24 mouse cellular contexts compared by ENCODE assay signal in the genomic region with DNA sequence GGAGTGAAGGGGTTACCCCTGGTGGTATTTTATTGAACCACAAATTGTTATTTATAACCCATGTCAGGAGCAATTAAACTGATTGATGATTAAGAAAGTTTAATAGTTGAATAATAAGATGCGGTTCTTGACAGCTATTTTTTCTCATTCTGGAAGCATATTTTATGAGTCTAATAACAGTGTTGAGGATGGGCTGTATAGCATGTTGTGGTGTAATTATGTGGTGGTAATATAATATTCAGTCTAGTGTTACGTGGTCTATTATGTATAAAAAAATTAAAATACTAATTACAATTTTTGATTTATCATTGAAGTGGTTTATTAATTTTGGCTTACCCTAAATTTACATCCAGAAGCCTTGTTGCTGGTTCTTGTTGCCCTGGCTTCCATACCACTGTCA.
"Had no signal": no experiment of that assay in that cellular context is flagged by ENCODE, and none has a peak within 500 bp of the region (broad histone marks: within the 10 kb centered on the region; RNA-seq: fewer than 3 reads in every experiment).

No protein-coding gene starts in this region.

- DNase-seq: forebrain, postnatal 0 days; gastrocnemius, postnatal 14 days; gastrocnemius, postnatal 36 days; heart, adult 18-20 months; heart, postnatal 10 days; heart, postnatal 4 days; kidney, adult 11 months; kidney, adult 2 months; kidney, adult 9 months; kidney, postnatal 10 days; kidney, postnatal 25 days; layer of hippocampus, postnatal 36 days; left cerebral cortex, postnatal 4 days had no signal

- H3K4me1 ChIP-seq: liver, embryonic 12.5 days had no signal

- H3K27ac ChIP-seq: heart, embryonic 10.5 days; hindbrain, embryonic 15.5 days; kidney, embryonic 15.5 days; limb, embryonic 13.5 days; limb, embryonic 15.5 days; liver, embryonic 12.5 days; liver, embryonic 14.5 days had no signal

- H3K9me3 ChIP-seq: heart, embryonic 10.5 days; heart, embryonic 12.5 days; hindbrain, embryonic 10.5 days; hindbrain, embryonic 12.5 days; hindbrain, embryonic 15.5 days; kidney, embryonic 15.5 days; limb, embryonic 13.5 days; limb, embryonic 15.5 days; liver, embryonic 12.5 days had no signal

- ATAC-seq: forebrain, postnatal 0 days; intestine, embryonic 16.5 days; liver, embryonic 12.5 days had no signal

- H3K4me3 ChIP-seq: heart, embryonic 10.5 days; heart, embryonic 12.5 days; hindbrain, embryonic 10.5 days; hindbrain, embryonic 12.5 days; hindbrain, embryonic 15.5 days; kidney, embryonic 15.5 days; limb, embryonic 13.5 days; limb, embryonic 15.5 days; liver, embryonic 12.5 days had no signal

- H3K36me3 ChIP-seq: heart, embryonic 10.5 days; heart, embryonic 12.5 days; hindbrain, embryonic 10.5 days; hindbrain, embryonic 12.5 days; hindbrain, embryonic 15.5 days; kidney, embryonic 15.5 days; limb, embryonic 13.5 days; limb, embryonic 15.5 days; liver, embryonic 12.5 days had no signal

- H3K9ac ChIP-seq: forebrain, postnatal 0 days; heart, embryonic 12.5 days; hindbrain, embryonic 12.5 days; hindbrain, embryonic 15.5 days; kidney, embryonic 15.5 days; limb, embryonic 13.5 days; limb, embryonic 15.5 days; liver, embryonic 12.5 days; liver, embryonic 14.5 days had no signal

- H3K27me3 ChIP-seq: hindbrain, embryonic 12.5 days; hindbrain, embryonic 15.5 days; kidney, embryonic 15.5 days; limb, embryonic 15.5 days; liver, embryonic 12.5 days had no signal

- H3K4me2 ChIP-seq: heart, embryonic 12.5 days; hindbrain, embryonic 12.5 days; hindbrain, embryonic 15.5 days; kidney, embryonic 15.5 days; limb, embryonic 13.5 days; limb, embryonic 15.5 days; liver, embryonic 12.5 days had no signal
